Mouse (Mus musculus): ENCODE results near the gene Utrn. TPM values are rescaled to one million over a fixed set of nuclear protein-coding genes. Genes with fewer than 3 reads are reported as not detected.

The Utrn gene
- polyA plus RNA-seq, 1 experiment from 2014 or later = 20.3 TPM

DNA sequence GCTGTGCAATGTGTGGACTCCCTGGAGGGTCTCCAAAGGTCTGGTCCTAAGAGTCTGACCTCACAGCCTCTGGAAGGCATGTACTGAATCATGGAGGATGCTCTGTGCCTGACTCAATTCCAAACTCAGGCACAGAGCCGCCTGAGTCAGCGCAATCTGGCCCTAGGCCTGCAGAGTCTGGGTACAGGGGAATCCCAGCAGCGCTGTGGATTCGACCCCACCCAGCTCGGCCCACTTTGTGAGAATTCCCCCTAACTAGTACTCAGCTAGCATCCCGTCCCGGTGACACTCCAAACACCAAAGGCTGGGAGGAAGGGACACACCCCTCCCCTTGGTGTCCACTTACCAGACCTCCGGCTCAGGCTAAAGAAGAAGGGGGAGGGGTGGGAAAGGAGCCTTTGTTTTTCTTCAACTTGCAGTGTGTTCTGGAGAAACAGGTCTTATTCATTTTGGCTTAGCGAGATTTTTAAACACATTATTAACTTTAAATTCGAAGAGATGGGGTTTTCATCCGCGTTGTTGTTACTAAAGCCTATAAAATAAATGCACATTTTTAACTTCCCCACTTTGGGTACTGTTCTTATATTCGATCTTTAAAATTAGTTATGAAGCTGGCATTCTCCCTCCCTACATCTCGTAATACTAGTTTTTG lies 9.6 kb upstream of the Utrn start:
- peak overlapping the region; percentile 26; the same call in 1 of the 2 replicates for H3K4me2 ChIP-seq (ENCODE audit: low read length)
- H3K4me3 ChIP-seq (replicated peaks; ENCODE audit: low read length) = no peak overlapping the region
- no peaks in the 10 kb centered on the region for H3K36me3 ChIP-seq (ENCODE audit: control insufficient read depth, insufficient read depth)
- H3K27me3 ChIP-seq (replicated peaks; ENCODE audit: control insufficient read depth, insufficient read depth, low read length) = no peaks in the 10 kb centered on the region
- H3K9ac ChIP-seq (replicated peaks; ENCODE audit: low read depth, low read length) = no peak overlapping the region
- H3K9me3 ChIP-seq (ENCODE audit: control insufficient read depth, low read length) = no peaks in the 10 kb centered on the region
- H3K27ac ChIP-seq (ENCODE audit: low read length) = no peak overlapping the region
- peaks cover 4% of the 10 kb centered on the region for H3K4me1 ChIP-seq (replicated peaks; ENCODE audit: control insufficient read depth, insufficient read depth, low read length)
- peak; percentile 52 for ATAC-seq
- 4% methylated on average over 14 of the region's 14 CpGs for WGBS

DNA sequence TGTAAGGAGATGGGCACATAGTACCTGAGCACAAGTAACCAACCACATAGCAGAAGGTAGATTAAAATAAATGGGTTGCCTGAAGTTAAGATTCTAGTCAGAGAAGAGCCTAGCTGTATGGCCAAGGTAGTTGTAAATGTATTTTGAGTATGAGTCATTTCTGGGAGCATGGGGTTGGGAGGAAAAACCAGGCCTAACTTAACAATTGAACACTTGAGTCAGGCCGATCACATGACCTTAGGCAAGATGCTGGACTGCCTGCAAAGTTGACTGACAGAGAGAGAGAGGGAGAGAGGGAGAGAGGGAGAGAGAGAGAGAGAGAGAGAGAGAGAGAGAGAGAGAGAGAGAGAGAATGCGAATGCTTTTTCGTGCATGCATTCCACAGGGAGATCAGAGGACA lies 7.3 kb upstream of the Utrn start:
- WGBS = 76% methylated on average over 3 of the region's 3 CpGs
- no peak overlapping the region for H3K4me3 ChIP-seq (replicated peaks; ENCODE audit: low read length)
- H3K4me1 ChIP-seq (replicated peaks; ENCODE audit: control insufficient read depth, insufficient read depth, low read length) = peaks cover 4% of the 10 kb centered on the region
- no peaks in the 10 kb centered on the region for H3K27me3 ChIP-seq (replicated peaks; ENCODE audit: control insufficient read depth, insufficient read depth, low read length)
- no peak overlapping the region for H3K4me2 ChIP-seq (ENCODE audit: low read length)
- H3K9me3 ChIP-seq (ENCODE audit: control insufficient read depth, low read length) = no peaks in the 10 kb centered on the region
- no peak overlapping the region for H3K9ac ChIP-seq (replicated peaks; ENCODE audit: low read depth, low read length)
- ATAC-seq = no peak
- no peak overlapping the region for H3K27ac ChIP-seq (ENCODE audit: low read length)
- no peaks in the 10 kb centered on the region for H3K36me3 ChIP-seq (ENCODE audit: control insufficient read depth, insufficient read depth)

DNA sequence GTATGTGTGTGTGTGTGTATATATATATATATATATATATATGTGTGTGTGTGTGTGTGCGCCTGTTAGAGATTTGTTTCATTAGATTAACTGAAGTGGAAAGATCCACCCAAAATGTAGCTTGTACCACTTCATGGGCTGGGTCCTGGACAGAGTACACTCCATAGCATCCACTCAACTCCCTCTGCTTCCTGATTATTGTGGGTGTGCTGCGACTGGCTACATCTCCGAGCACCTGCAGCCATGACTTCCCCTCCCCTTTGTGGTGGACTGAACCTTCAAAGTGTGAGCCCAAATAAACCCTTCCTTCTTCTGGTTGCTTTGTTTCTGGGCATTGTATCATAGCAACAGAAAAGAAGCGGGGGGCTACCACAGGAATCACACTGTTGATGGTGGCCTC lies 6.2 kb upstream of the Utrn start:
- Histone ChIP-seq H3K4me2 (ENCODE audit: low read length) (no peak overlapping the region), H3K9me3 (ENCODE audit: control insufficient read depth, low read length) (no peaks in the 10 kb centered on the region), H3K27ac (ENCODE audit: low read length) (no peak overlapping the region), H3K4me3 (replicated peaks; ENCODE audit: low read length) (no peak overlapping the region), H3K27me3 (replicated peaks; ENCODE audit: control insufficient read depth, insufficient read depth, low read length) (no peaks in the 10 kb centered on the region), H3K4me1 (replicated peaks; ENCODE audit: control insufficient read depth, insufficient read depth, low read length) (peaks cover 4% of the 10 kb centered on the region), H3K9ac (replicated peaks; ENCODE audit: low read depth, low read length) (no peak overlapping the region), H3K36me3 (ENCODE audit: control insufficient read depth, insufficient read depth) (no peaks in the 10 kb centered on the region)
- WGBS = 94% methylated on average over 4 of the region's 4 CpGs
- ATAC-seq = no peak

DNA sequence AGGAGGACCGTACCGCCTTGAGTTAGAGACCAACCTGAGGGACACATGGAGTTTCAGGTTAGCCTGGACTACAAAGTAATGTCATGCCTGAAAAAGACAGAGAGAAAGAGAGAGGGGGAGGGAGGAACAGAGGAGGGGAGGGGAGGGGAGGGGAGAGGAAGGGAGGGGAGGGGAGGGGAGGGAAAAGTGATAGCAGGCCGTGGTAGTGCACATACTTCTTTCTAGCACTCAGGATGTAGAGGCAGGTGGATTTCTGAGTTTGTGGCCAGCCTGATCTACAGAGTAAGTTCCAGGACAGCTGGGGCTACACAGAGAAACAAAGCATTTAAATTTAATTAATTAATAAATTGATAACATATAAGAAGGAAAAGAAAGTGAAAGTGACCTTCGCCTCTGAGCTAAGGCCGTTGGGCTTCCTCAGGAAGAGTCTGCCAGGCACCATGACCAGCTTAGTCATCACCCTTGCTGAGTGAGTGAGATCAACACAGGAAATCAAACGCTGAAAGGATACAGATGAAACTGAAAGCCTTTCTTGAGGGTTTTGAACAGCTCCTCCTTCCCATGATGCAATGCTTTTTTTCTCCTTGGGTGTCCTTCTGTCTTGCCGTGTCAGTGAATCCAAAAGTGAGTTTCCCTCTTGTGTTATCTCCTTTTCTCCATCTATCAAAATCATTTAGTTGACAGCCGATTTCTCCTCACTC lies 5.6 kb upstream of the Utrn start:
- no peaks in the 10 kb centered on the region for H3K9me3 ChIP-seq (ENCODE audit: control insufficient read depth, low read length)

DNA sequence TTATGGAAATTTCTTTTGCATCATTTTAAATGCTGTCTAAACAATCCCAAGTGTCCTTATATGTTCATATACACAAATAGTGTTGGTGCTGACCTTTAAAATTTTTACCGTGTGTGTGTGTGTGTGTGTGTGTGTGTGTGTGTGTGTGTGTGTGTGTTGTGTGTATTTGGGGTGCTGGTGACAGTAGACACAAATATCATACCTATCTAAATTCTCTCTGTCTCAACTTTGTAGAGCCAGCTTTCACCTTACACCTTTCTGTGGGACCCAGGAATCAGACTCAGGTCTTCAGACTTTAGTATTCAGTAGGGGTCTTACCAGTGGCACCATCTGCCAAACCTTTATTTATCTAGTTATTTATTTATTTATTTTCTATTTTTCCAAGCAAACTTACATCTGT lies 681 bp upstream of the Utrn start:
- Histone ChIP-seq H3K4me2 (ENCODE audit: low read length) (no peak overlapping the region), H3K9ac (replicated peaks; ENCODE audit: low read depth, low read length) (no peak overlapping the region), H3K4me3 (replicated peaks; ENCODE audit: low read length) (no peak overlapping the region), H3K9me3 (ENCODE audit: control insufficient read depth, low read length) (no peaks in the 10 kb centered on the region), H3K27me3 (replicated peaks; ENCODE audit: control insufficient read depth, insufficient read depth, low read length) (no peaks in the 10 kb centered on the region), H3K4me1 (replicated peaks; ENCODE audit: control insufficient read depth, insufficient read depth, low read length) (peaks cover 24% of the 10 kb centered on the region), H3K27ac (ENCODE audit: low read length) (no peak overlapping the region), H3K36me3 (ENCODE audit: control insufficient read depth, insufficient read depth) (no peaks in the 10 kb centered on the region)
- no peak for ATAC-seq
- WGBS = 25% methylated on average over 1 of the region's 1 CpGs

More for the DNA sequence above, 5.6 kb upstream of the Utrn start:
- Histone ChIP-seq H3K9ac (replicated peaks; ENCODE audit: low read depth, low read length) (no peak overlapping the region), H3K36me3 (ENCODE audit: control insufficient read depth, insufficient read depth) (no peaks in the 10 kb centered on the region), H3K27me3 (replicated peaks; ENCODE audit: control insufficient read depth, insufficient read depth, low read length) (no peaks in the 10 kb centered on the region), H3K4me3 (replicated peaks; ENCODE audit: low read length) (no peak overlapping the region), H3K4me2 (ENCODE audit: low read length) (no peak overlapping the region), H3K4me1 (replicated peaks; ENCODE audit: control insufficient read depth, insufficient read depth, low read length) (peaks cover 4% of the 10 kb centered on the region), H3K27ac (ENCODE audit: low read length) (no peak overlapping the region)
- no peak for ATAC-seq
- WGBS = 79% methylated on average over 8 of the region's 8 CpGs

DNA sequence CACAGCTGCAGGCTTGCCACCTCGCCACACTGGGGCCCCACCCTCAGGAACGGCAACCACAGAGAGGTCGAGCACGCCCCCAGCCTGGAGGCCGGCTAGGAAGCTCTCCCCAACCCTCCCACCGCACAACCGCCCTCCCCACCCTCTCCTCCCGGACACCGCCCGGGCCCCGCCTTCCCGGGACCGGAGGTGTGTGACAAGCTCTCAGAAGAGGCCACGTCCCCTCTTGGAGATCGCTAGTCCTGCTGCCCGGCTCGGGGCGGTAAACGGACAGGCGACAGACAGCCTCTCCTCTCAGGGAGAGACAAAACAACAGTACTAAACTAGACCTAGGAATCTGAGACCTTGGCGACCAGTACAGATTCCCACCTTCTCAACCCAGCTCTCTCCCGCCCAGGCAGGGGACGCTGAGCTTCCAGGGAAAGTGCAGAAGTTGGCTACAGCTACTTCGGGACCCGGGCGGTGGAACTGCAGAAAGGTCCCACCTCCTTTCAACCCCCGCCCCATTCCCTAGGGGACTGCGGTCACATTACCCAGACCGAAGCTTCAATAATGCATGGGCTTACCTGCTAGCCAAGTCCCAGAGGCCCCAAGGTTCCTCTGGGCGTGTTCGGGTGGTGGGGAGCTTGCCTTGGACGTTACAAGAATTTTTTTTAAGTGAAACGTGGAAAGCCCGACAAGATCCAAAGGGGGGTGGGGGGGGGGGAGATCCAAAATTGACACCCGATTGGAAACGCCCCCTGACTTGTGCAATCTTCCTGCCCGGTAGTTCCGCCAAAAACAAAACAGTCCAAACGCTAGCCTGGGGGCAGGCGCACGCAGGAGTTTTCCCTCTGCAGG lies 756 bp downstream of the Utrn start:
- Histone ChIP-seq H3K27me3 (replicated peaks; ENCODE audit: control insufficient read depth, insufficient read depth, low read length) (no peaks in the 10 kb centered on the region), H3K4me1 (replicated peaks; ENCODE audit: control insufficient read depth, insufficient read depth, low read length) (peaks cover 24% of the 10 kb centered on the region), H3K4me2 (ENCODE audit: low read length) (peak overlapping the region; percentile 83), H3K4me3 (replicated peaks; ENCODE audit: low read length) (peak overlapping the region; percentile 81), H3K27ac (ENCODE audit: low read length) (peak overlapping the region; percentile 37; the same call in 1 of the 2 replicates), H3K9ac (replicated peaks; ENCODE audit: low read depth, low read length) (peak overlapping the region; percentile 74), H3K9me3 (ENCODE audit: control insufficient read depth, low read length) (no peaks in the 10 kb centered on the region), H3K36me3 (ENCODE audit: control insufficient read depth, insufficient read depth) (no peaks in the 10 kb centered on the region)
- ATAC-seq = peak; percentile 52
- 0% methylated on average over 41 of the region's 41 CpGs for WGBS

DNA sequence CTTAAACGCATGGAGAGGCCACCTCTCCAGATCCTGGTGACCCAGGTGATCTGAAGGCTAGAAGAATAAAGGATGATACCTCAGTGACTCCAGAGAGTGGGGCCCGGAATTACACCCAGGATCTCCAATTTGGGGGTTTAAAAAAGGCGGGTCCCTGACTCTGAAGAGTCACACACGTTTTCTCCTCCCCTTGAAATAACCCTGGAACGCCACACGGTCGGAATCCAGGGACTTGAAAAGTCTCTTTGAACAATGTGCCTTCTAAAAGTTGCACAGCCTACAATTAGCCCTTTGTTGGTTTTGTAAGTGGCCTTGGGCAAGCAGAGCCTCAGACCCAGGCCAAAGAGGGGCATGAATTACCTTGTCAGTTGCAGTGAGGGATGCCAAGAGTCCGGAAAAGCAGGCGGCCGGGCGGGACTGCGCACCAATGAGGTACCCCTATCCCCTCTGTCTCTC lies 1.4 kb downstream of the Utrn start:
- H3K9ac ChIP-seq (replicated peaks; ENCODE audit: low read depth, low read length) = peak overlapping the region; percentile 74
- H3K9me3 ChIP-seq (ENCODE audit: control insufficient read depth, low read length) = no peaks in the 10 kb centered on the region
- peak overlapping the region; percentile 81 for H3K4me3 ChIP-seq (replicated peaks; ENCODE audit: low read length)
- peak overlapping the region; percentile 83 for H3K4me2 ChIP-seq (ENCODE audit: low read length)
- peaks cover 24% of the 10 kb centered on the region for H3K4me1 ChIP-seq (replicated peaks; ENCODE audit: control insufficient read depth, insufficient read depth, low read length)
- no peak for ATAC-seq
- no peaks in the 10 kb centered on the region for H3K36me3 ChIP-seq (ENCODE audit: control insufficient read depth, insufficient read depth)
- H3K27me3 ChIP-seq (replicated peaks; ENCODE audit: control insufficient read depth, insufficient read depth, low read length) = no peaks in the 10 kb centered on the region
- 0% methylated on average over 12 of the region's 12 CpGs for WGBS
- no peak overlapping the region for H3K27ac ChIP-seq (ENCODE audit: low read length)

DNA sequence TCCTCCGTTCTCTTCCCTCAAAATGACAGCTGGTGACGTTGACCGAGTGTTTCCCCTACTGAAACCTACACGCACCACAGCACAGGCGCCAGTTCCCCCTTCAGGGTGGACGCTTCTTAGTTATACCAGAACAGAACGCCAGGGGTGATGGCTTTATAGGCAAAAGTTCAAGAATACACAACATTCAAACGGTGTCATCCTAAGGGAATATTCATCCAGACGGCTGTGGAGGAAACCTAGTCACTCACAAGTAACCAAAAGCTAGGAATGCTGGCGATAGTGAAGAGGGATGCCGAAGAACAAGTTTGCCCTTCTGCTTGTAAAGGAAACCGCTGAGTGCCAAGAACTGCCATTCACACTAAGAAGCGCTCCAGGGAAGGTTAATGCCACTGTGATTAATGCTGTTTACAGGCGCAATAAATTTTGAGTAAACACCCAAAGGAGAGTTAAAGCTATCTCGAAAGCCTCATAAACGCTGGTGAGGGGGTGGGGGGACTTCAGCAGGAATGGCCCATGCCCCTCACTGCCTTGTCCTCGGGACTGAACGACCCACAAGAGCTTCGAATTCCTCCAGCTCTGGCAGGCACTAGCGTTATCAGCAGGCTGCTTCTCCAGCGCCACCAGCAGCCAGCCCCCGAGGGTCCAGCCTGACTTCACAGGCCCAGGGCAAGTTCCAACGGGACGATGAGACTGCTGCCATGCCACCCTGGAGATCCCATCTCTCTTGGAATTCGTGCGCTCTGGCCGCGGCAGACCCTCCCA lies 2.0 kb downstream of the Utrn start:
- no peak overlapping the region; the same call in 1 of the 2 replicates for H3K9ac ChIP-seq (replicated peaks; ENCODE audit: low read depth, low read length)
- ATAC-seq = no peak
- 5% methylated on average over 28 of the region's 28 CpGs for WGBS
- peak overlapping the region; percentile 83 for H3K4me2 ChIP-seq (ENCODE audit: low read length)
- H3K27me3 ChIP-seq (replicated peaks; ENCODE audit: control insufficient read depth, insufficient read depth, low read length) = no peaks in the 10 kb centered on the region
- H3K4me3 ChIP-seq (replicated peaks; ENCODE audit: low read length) = peak overlapping the region; percentile 81
- H3K4me1 ChIP-seq (replicated peaks; ENCODE audit: control insufficient read depth, insufficient read depth, low read length) = peaks cover 24% of the 10 kb centered on the region
- no peaks in the 10 kb centered on the region for H3K9me3 ChIP-seq (ENCODE audit: control insufficient read depth, low read length)
- H3K36me3 ChIP-seq (ENCODE audit: control insufficient read depth, insufficient read depth) = no peaks in the 10 kb centered on the region
- no peak overlapping the region for H3K27ac ChIP-seq (ENCODE audit: low read length)
